Mouse (Mus musculus) small intestine, adult 2 months (tissue): ENCODE results near the gene Cd3g. TPM values are rescaled to one million over a fixed set of nuclear protein-coding genes. Genes with fewer than 3 reads are reported as not detected.
A peak's percentile ranks its signal among the peaks of the same experiment; 100 is the strongest.
"Not testable (repeated sequence)": the region's sequence is repeated elsewhere in the genome, so short reads cannot be mapped to it uniquely, and the experiment has no call there.

Experiments
- H3K27ac ChIP-seq: fragments of 200-500 bp; 2 replicates; pipeline ENCODE4 v1.5.1; 2012; ENCODE audit warnings: low read depth, low read length, control low read depth, inconsistent platforms; ENCODE audit not compliant: insufficient read depth
- H3K27me3 ChIP-seq: fragments of 200-500 bp; 2 replicates; pipeline ENCODE4 v1.6.1; 2012; ENCODE audit warnings: mild to moderate bottlenecking, moderate library complexity, low read length, inconsistent platforms; ENCODE audit not compliant: control insufficient read depth, insufficient read depth
- H3K36me3 ChIP-seq: fragments of 200-500 bp; 2 replicates; pipeline ENCODE4 v1.6.1; 2012; ENCODE audit warnings: mild to moderate bottlenecking, low read length, control low read depth, inconsistent platforms; ENCODE audit not compliant: control insufficient read depth, insufficient read depth
- H3K4me1 ChIP-seq: fragments of 200-500 bp; 2 replicates; pipeline ENCODE4 v1.6.1; 2012; ENCODE audit warnings: low read length, inconsistent platforms, mixed read lengths; ENCODE audit not compliant: control insufficient read depth, insufficient read depth, insufficient read length
- H3K4me3 ChIP-seq: fragments of 200-500 bp; 2 replicates; pipeline ENCODE4 v1.5.1; 2012; ENCODE audit warnings: low read depth, mild to moderate bottlenecking, control low read depth, inconsistent platforms, low read length, moderate library complexity
- CTCF ChIP-seq: fragments of 200-500 bp; IDR thresholded peaks from 2 replicates; pipeline ENCODE4 v1.5.1; 2012; ENCODE audit warnings: low read depth, mild to moderate bottlenecking, control low read depth, inconsistent platforms, low read length, moderate library complexity, mixed read lengths; ENCODE audit not compliant: insufficient replicate concordance, insufficient read length; ENCODE audit errors: extremely low read depth
- POLR2A ChIP-seq: fragments of 200-500 bp; IDR thresholded peaks from 2 replicates; pipeline ENCODE4 v1.6.1; 2012; ENCODE audit warnings: low read depth, mild to moderate bottlenecking, control low read depth, inconsistent platforms, low read length, moderate library complexity
- WGBS: fragments of 180-500 bp; shearing (Covaris S2); methylation state at CpG from one replicate; pipeline ENCODE4 v1.1.7; 2018; 5-methylcytosine and 5-hydroxymethylcytosine counted together
- polyA plus RNA-seq: library from polyadenylated mRNA; depleted of rRNA; stranded (reverse); fragments of >200 nt; gene quantifications from 2 replicates; pipeline ENCODE4 v1.2.3, GENCODE M21; 2012

Gene Cd3g
- polyA plus RNA-seq, 1 experiment, result 4.0 TPM

- H3K4me3 ChIP-seq, result peak overlapping the region; percentile 40
- WGBS, result 78% methylated on average over 7 of the region's 7 CpGs
- no peak for TF ChIP-seq POLR2A
- no peaks in the 10 kb centered on the region for H3K4me1 ChIP-seq
- H3K27me3 ChIP-seq, result peaks cover 6% of the 10 kb centered on the region; the same call in 1 of the 2 replicates
- H3K27ac ChIP-seq, result no peak overlapping the region
- no peaks in the 10 kb centered on the region for H3K36me3 ChIP-seq
Measured at GRCm38 (mm10) chr9:44979806-44980205, 425 bp downstream of the Cd3g start.

GRCm38 (mm10) chr9:44977813-44978212, 2.4 kb downstream of the Cd3g start:
- TF ChIP-seq POLR2A (no peak), CTCF (no peak)
- WGBS, result 56% methylated on average over 6 of the region's 6 CpGs
- peak overlapping the region; percentile 24; the same call in 1 of the 2 replicates for H3K4me3 ChIP-seq
- no peak overlapping the region for H3K27ac ChIP-seq
- H3K27me3 ChIP-seq, result peaks cover 6% of the 10 kb centered on the region; the same call in 1 of the 2 replicates
- H3K36me3 ChIP-seq, result no peaks in the 10 kb centered on the region
- no peaks in the 10 kb centered on the region for H3K4me1 ChIP-seq

DNA sequence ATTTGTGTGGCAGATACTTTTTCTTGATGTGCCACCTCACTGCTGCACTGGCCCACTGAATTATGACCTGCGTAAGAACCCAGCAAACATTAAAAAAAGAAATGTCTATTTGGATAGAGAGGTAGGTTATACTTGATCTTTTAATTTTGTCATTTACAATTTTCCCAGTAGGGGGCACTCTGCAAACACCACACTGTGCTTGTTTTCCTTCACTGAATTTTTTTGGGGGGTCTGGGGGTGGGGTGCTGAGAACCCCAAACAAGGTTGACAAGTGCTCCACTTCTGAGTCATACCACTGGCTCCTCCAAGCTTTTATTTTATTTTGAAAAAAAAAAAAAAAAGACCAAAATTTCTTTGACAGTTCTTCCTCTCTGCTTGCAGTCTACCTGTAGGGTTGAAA, 10.8 kb downstream of the Cd3g start:
- no peaks in the 10 kb centered on the region for H3K27me3 ChIP-seq
- 42% methylated on average over 1 of the region's 1 CpGs for WGBS
- H3K27ac ChIP-seq, result no peak overlapping the region
- H3K4me3 ChIP-seq, result no peak overlapping the region
- H3K36me3 ChIP-seq, result no peaks in the 10 kb centered on the region
- TF ChIP-seq POLR2A (no peak), CTCF (peak; percentile 62; the same call in 1 of the 2 replicates)
- H3K4me1 ChIP-seq, result no peaks in the 10 kb centered on the region; the same call in 1 of the 2 replicates

DNA sequence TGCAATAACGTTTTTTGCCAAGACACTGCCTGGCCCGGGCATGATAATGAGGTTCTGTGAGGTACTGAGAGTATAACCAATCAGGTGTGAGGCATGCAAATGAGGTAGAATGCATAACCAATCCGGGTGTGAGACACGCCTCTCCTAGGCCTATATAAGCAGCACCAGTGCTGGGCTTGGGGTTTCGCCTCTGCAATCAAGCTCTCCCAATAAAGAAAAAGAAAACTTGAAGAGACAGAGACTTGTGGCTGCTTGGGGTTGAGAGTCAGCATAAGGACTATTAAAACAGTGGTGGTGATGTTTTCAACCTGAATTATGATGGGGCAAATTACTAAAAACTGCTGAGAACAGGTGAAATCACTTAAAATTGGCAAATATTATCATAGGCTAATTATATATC, 12.5 kb downstream of the Cd3g start:
- not testable (repeated sequence) for H3K27me3 ChIP-seq
- 74% methylated on average over 5 of the region's 5 CpGs for whole genome bisulfite sequencing

GRCm38 (mm10) chr9:44966815-44967242, 13.4 kb downstream of the Cd3g start:
- 23% methylated on average over 3 of the region's 3 CpGs for WGBS
- H3K27ac ChIP-seq, result no peak overlapping the region
- no peak overlapping the region for H3K4me3 ChIP-seq
- peaks cover 6% of the 10 kb centered on the region for H3K36me3 ChIP-seq
- no peaks in the 10 kb centered on the region for H3K27me3 ChIP-seq
- no peaks in the 10 kb centered on the region; the same call in 1 of the 2 replicates for H3K4me1 ChIP-seq
- TF ChIP-seq CTCF (no peak), POLR2A (no peak)

More for the DNA sequence above, 12.5 kb downstream of the Cd3g start:
- H3K27ac ChIP-seq, H3K4me1 ChIP-seq, H3K4me3 ChIP-seq, H3K36me3 ChIP-seq: not testable (repeated sequence)

- no peaks in the 10 kb centered on the region; the same call in 1 of the 2 replicates for H3K4me1 ChIP-seq
- peak overlapping the region; percentile 63 for H3K27ac ChIP-seq
- H3K27me3 ChIP-seq, result no peaks in the 10 kb centered on the region
- H3K36me3 ChIP-seq, result peaks cover 12% of the 10 kb centered on the region
- peak overlapping the region; percentile 50 for H3K4me3 ChIP-seq
- TF ChIP-seq CTCF, result no peak
- TF ChIP-seq POLR2A, result no peak
- 12% methylated on average over 10 of the region's 10 CpGs for WGBS
Measured at GRCm38 (mm10) chr9:44965833-44966466, 14.3 kb downstream of the Cd3g start.

- Histone ChIP-seq H3K27ac (peak within 1 kb of the TSS; percentile 93), H3K27me3 (no peaks in the 10 kb centered on the region), H3K4me1 (no peaks in the 10 kb centered on the region; the same call in 1 of the 2 replicates), H3K36me3 (peaks cover 18% of the 10 kb centered on the region), H3K4me3 (peak within 1 kb of the TSS; percentile 96)
- TF ChIP-seq POLR2A, result peak; percentile 82
- TF ChIP-seq CTCF, result peak; percentile 6; the same call in 1 of the 2 replicates
- WGBS, result under 1% methylated on average over 39 of the region's 39 CpGs
Measured at GRCm38 (mm10) chr9:44965126-44965832, 15.0 kb downstream of the Cd3g start, which contains the start of gene Ube4a. Gene Ube4a, minus strand, starts transcription at chr9:44965600.
